Mouse (Mus musculus): ENCODE data around the gene Optc. TPM values are rescaled to one million over a fixed set of nuclear protein-coding genes. Genes with fewer than 3 reads are reported as not detected.

The Optc gene
- total RNA-seq, 2 experiments from 2014 or later = 0.16 to 0.23 TPM

Other genes starting within 250 kb of the Optc start
- gene Zbed6, start 247.1 kb downstream of the Optc start, total RNA-seq (2021) = 10 to 100 TPM; 17.4 to 22.3 TPM
- gene Gm38394, start 246.7 kb downstream of the Optc start, total RNA-seq (2021) = 10 to 100 TPM; 42.4 to 56.6 TPM
- gene Lax1, start 217.9 kb downstream of the Optc start, total RNA-seq (2021) = under 1 TPM; 0.09 to 0.25 TPM
- 10 to 100 TPM; 25.2 to 35.3 TPM for gene Atp2b4, start 107.0 kb downstream of the Optc start, total RNA-seq (2021)
- gene Prelp, start 13.4 kb upstream of the Optc start, total RNA-seq (2021) = 10 to 100 TPM; 16.3 to 20.0 TPM
- 100 to 1,000 TPM; 214 to 221 TPM for gene Fmod, start 129.3 kb upstream of the Optc start, total RNA-seq (2021)
- gene Btg2, start 171.1 kb upstream of the Optc start, total RNA-seq (2021) = 10 to 100 TPM; 25.0 to 30.4 TPM
- gene Chit1, start 203.2 kb upstream of the Optc start, total RNA-seq (2021) = under 1 TPM in 1 of 2 experiments, not detected in 1; 0.16 TPM